Mouse (Mus musculus): ENCODE results near the gene Ndufb7.
A peak's percentile ranks its signal among the peaks of the same experiment; 100 is the strongest.

DNA sequence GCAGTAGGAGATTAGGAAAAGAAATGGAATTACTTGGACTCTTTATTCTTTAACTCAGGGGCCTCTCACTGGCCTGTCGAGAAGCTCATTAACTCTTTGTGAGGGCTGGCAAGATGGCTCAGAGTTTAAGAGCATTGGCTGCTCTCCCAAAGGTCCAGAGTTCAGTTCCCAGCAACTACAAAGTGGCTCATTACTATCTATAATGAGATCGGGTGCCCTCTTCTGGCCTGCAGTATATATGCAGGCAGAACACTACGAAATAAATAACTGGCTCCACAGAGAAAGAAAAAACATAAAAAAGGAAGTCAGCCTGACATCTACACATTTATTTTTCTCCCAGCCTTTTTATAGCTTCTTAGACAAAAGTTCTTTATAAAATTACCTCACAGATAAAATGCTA, 29.9 kb downstream of the Ndufb7 start:
- TF ChIP-seq CTCF (IDR thresholded peaks at IDR 0.05; ENCODE audit: low read depth), result peak; percentile 67
- no peak for TF ChIP-seq EP300 (IDR thresholded peaks at IDR 0.05; ENCODE audit: low read depth)
